Mouse (Mus musculus): Measurements from ENCODE around the gene Cd200r2. TPM values are rescaled to one million over a fixed set of nuclear protein-coding genes. Genes with fewer than 3 reads are reported as not detected.

Gene Cd200r2
- polyA plus RNA-seq (2021; fragmentation: Nextera tagmentation), result not detected in 2 replicates
- long read RNA-seq, experiment 1, result 0 reads
- long read RNA-seq, experiment 2, result 0 reads

DNA sequence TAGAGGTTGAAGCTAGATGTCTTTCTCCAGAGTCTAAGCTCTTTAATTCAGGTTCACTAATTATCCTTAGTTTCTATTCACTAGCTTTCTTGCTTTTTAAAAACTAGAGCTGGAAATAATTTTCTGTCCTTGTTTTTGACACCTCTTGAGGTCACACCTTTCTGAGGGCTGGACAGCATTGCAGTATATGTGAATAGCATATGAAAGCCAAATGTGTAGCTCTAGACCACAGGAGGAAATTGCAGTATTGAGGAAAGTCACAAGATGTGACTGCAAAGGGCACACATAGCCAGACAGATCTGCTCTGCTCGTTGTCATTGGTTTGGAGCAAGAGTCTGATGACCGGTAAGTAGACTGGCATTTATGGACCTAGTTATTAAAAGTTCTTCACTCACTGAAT is at the start of gene Cd200r2:
Gene Cd200r2, plus strand, starts transcription at position 301 of the 400 bp plus-strand sequence.

DNA sequence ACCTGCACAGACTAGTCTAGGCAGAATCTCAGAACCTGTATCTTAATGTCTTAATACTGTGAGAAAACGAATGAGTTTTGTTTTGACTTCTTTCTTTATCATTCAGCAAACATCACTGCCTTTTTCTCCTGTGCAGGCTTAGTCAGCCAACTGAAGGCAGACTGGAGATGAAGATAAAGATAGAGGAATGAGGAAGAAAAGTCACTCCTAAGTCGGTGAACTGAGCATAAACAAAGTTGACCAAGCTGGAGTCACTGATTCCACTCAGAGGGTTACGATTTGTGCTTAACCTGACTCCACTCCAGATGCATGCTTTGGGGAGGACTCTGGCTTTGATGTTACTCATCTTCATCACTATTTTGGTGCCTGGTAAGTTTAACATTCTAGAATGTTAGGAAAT is 76.6 kb downstream of the Cd200r2 start, which contains the start of gene Cd200r3:
Gene Cd200r3, plus strand, starts transcription at position 211 of the 400 bp plus-strand sequence.

Other genes with a start within 250 kb of the Cd200r2 start
- gene Nepro, start 142.8 kb upstream of the Cd200r2 start, polyA plus RNA-seq (2021; fragmentation: Nextera tagmentation), result 1.4 and 2.4 TPM in 2 replicates
- 18.0 and 19.6 TPM in 2 replicates for gene Gtpbp8, start 120.7 kb upstream of the Cd200r2 start, polyA plus RNA-seq (2021; fragmentation: Nextera tagmentation)
- gene Cd200r1, start 101.4 kb upstream of the Cd200r2 start, polyA plus RNA-seq (2021; fragmentation: Nextera tagmentation), result 0.28 and 0.33 TPM in 2 replicates
- 0.08 TPM in 1 of 2 replicates, not detected in the other for gene Cd200r4, start 55.4 kb upstream of the Cd200r2 start, polyA plus RNA-seq (2021; fragmentation: Nextera tagmentation)
- not detected in 2 replicates for gene Cd200r3, start 76.6 kb downstream of the Cd200r2 start, polyA plus RNA-seq (2021; fragmentation: Nextera tagmentation)
- 2.9 and 5.4 TPM in 2 replicates for gene Ccdc80, start 226.3 kb downstream of the Cd200r2 start, polyA plus RNA-seq (2021; fragmentation: Nextera tagmentation)